Mouse (Mus musculus) retina, adult 2 months (tissue): ENCODE data around the gene Calr3.

Experiments used
- DNase-seq: peaks from one replicate; pipeline ENCODE4 v3.0.0-alpha.2; 2012; ENCODE audit warnings: low read depth, low spot score

Gene Calr3

DNA sequence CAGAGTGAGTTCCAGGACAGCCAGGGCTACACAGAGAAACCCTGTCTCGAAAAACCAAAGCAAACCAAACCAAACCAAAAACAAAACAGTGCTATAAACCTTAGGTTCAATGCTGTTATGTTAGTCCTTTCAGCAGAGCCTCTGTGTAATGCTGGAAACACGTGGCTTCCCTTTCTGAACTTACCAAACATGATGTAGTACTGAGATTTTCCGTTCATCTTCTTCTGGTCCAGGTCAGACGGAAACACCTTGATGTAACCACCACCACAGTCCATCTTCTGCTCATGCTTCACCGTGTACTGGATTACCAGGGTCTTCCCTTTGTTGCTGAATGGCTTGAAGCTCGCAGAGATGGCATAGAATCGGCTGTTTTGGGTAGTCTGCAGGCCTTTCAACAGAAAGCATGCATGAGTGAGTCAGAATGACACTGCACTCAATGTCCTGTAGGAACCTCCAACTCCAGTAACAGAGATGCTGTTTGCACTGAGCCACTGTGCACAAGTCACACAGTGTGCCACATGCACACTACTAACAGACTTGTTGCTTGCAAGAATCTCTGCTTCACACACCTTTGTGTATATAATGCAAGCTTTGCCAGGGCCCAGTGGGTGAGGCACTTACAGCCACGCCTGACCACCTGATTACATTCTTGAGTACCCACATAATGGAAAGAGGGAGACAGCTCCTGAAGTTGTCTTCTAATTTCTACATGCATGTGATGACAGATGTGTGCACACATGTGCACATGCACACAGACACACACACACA lies 5.2 kb downstream of the Calr3 start:
- DNase-seq = no peak

DNA sequence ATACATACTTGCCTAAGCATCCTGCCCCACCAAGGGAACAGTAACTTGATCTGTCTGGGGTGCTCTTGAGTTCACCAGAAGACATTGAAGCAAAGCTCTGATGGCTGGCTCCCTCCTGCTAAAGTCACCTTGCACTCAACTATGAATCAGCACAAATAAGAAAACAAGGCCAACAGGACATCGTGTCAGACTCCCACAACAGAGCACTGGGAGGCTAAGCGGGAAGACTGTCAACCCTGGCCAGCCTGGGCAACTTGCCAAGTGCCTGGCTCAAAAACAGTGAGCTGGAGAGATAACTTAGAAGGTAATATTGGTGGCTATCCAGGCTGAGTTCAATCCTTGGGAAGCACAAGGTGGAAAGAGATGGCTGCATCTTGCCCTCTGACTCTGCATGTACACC lies 8.7 kb downstream of the Calr3 start:
- DNase-seq = no peak

DNA sequence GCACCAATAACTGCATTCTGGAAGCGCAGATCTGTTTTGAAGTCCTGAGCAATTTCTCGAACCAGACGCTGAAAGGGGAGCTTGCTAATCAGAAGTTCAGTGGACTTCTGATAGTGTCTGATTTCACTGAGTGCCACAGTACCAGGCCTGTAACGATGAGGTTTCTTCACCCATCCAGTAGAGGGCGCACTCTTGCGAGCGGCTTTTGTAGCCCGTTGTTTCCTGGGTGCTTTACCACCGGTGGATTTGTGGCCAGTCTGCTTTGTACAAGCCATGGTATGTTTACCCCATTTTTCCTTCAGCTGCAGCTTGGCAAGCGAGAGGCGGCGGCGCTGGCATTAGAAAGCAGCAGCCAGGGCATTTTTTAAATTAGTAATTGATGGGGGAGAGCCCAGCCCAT lies 14.0 kb downstream of the Calr3 start:
- no peak for DNase-seq

DNA sequence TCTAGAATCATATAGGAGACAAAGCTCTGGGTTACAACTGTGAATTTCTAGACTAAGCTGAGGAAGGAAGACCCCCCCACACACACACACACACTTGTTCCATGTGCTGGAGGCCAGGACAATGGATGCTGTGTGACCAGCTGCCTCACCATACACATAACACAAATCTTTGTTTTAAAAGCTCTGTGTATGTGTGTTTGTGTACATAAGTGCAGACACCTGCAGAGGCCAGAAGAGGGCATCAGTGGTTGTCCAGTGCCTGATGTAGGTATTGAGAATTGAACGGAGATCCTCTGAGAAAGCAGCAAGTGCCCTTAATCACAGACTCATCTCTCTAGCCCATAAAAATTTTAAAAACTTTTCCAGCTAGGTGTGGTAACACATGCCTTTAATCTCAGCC lies 20.7 kb downstream of the Calr3 start:
- no peak for DNase-seq

DNA sequence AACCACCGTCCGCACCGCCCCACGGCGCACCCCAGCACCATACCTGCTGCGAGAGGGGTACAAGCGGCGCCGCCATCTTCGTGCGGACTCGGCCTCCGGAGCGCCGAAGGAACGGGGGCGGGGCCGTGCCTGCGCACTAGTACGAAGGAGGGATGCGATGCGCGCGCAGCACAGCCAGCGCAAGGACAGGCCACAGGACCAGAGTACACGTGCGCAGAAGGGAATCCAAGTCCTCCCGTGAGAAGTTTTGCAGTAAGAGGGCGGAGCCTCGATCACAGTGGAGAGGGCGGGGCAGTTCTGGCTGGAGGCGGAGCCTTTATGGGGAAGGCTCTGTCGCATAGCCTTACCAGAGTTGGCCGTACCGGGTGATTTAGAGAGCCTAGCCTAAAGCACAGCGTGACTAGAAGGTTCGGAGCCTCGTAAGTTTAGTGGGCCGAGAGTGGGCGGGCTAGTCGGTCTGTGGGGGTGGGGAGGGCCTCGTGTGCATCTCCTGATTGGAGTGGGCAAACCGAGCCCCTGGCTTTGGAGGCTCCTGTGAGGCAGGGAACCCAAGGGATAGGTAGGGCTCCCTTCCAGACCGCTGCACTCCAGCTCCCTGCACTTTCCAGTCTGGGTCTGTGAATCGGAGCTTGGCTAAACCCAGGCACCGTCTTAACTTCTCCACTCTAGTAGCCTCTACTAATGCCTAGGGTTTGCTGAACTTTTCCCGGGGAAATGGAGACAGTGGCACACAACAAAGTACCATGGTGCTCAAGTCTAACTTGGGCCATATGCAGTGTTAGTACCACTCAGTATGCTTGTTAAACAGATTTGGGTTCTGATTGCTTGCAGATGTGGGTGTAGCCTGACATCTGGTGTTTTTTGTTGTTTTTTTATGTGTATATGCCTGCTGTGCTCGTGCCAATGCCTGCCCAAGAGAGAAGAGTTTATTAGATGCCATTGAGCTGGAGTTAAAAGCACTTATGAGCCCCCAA lies 22.0 kb downstream of the Calr3 start, which contains the start of gene Eps15l1:
Gene Eps15l1 (minus strand): TSS at position 99 of the 974 bp plus-strand sequence.
- peak; percentile 96 for DNase-seq

DNA sequence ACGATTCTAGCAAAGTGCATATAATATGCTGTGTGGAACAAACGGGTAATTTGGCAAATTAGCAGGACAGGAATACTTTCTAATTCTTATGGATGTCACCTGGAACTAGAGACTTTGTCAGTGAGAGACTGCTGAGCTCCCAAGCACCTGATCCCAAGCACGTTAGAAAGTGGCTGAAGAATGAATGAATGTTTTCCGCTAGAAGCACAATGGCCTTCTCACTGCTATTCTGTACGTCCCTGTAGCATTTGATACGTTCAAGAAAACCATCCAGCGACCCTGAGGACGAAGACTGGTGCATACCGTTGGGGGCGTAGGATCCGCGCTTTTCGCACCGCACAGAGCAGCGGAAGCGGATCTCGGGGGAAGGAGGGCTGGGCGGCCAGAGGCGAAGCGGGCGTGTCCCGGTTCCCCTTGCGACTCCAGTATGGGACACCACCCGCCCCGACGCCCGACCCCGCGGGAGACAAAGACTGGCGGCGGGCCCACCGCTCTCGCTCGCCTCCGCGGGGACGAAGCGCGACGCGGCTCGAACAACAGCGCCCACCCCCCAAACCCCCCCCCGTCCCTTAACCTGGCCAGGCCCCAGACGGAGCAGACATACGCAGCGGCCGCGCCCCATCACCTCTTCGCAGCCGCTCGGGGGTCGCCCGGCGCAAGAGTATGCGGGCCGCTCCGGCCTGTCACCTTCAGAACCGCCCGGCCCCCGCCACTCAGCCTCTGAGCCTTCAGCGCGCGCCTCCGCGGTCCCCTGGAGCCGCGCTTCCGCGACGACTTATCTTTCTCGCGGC lies 22.9 kb downstream of the Calr3 start:
- no peak for DNase-seq

DNA sequence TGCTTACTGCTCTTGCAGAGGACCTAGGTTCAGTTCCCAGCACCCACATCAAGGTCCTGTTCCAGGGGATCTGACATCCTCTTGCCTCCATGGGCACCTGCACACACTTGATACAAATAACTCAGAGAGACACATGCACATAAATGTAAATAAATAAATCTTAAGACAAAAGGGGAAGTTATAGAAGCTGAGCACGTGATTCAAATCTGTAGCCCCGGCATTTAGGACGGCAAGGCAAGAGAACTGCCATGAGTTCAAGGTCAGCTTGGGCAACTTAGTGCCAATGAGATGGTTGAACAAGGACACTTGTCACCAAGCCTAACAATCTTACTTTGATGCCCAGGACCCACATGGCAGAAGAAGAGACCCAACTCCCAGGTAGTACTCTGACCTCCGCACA lies 25.6 kb downstream of the Calr3 start:
- no peak for DNase-seq

DNA sequence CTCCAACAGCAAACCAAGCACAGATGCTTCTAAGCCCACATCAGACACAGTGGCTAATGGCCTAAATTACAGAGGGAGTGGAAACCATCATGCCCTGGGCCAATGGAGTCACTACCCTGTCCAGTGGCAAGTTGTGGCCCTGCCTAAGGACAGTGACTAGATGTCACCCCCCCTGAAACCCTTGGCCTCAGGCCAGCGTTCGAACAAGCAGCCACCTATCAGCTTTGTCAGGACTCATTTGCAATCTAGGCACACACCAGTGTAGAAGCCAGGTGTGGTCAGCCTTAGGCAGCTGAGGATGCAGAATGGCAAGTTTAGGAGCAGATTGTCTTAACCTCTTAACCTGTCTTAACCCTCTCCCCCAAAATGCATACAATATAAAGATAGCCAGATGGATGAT lies 28.4 kb downstream of the Calr3 start:
- DNase-seq = no peak

DNA sequence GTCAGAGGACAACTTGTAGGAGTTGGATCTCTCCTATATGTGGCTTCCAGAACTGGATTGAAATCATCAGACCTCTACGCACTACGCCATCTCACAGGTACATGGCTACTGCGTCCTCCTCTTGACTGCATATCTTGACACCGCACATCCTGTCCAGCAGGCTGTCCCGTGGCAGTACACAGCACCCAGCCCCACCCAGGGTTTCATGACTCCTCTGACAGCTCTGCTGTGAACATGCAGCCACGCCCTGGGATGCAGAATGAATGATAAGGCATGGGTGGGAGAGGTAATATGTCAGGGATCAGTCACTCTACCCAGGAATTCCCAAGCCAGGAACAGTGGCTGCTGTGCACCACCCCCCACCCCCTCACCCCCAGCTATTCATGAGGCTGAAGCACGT lies 29.8 kb downstream of the Calr3 start:
- DNase-seq = no peak

DNA sequence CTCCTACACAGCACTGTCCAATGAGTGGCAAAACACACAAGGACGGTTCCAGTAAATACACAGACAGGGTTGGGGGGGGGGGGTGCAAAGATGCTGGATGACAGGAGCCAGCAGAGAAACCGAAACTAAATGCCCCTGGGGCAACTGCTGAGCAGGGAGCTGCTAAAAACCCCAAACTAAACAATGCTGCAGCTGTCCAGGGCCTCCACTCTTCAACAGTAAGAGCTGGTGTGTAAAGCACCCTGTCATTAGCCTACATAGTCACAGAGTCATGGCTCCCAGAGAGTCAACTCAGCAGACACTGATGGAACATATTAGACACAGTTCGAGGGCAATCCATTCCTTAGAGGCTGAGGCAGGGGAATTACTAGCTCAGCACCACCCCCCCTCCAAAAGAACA lies 34.2 kb downstream of the Calr3 start:
- DNase-seq = no peak

DNA sequence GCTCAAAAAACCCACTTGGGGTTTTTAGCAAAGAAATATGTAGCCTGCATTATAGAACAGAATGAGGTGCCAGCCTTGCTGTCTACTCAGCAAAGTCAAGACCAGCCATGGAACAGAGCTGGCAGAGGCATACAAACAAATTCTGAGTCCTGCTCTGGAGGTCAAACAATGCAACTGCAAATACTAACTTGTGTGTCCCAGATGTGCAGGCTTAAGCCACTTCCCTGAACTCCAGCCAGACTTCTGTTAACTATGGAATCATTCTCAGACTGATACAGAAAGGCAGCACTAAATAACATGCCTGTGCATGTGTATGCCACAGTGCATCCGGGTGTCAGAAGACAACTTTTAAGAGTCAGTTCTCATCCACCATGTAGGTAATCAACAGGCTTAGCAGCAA lies 35.8 kb downstream of the Calr3 start:
- DNase-seq = no peak

DNA sequence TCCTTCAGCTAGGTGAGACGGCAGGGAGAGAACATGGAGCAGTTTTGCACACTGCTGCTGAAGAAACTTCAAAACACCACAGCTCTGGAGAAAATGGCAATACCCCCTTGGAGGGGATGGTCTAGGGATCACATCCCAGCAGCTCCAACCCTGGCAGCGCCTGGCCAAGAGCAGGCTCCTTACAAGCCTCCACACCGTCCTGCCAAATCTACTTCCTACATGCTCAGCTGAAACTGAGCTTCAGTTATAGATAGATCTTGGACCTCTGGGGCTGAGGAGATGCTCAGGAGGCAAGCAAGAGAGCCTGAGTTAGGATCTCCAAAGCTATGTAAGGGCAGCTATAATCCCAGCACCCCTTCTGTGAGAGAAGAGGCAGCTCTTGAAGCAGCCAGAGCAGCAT lies 40.7 kb downstream of the Calr3 start:
- no peak for DNase-seq

DNA sequence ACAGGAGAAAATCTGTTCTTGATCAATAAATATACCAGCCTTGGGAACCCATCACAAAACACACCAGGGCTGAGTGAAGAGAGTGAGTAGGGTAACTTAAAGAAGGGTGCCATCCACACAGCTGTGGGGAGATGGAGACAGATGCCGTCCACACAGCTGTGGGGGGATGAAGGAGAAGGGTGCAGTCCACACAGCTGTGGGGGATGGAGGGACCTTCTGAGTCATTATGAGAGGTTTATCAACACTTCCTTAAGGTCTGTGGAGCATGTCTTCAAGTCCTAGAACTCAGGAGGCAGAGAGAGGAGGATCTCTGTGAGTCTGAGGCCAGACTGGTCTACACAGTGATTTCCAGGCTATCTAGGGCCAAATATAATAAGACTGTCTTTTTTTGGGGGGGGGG lies 42.3 kb downstream of the Calr3 start:
- no peak for DNase-seq

DNA sequence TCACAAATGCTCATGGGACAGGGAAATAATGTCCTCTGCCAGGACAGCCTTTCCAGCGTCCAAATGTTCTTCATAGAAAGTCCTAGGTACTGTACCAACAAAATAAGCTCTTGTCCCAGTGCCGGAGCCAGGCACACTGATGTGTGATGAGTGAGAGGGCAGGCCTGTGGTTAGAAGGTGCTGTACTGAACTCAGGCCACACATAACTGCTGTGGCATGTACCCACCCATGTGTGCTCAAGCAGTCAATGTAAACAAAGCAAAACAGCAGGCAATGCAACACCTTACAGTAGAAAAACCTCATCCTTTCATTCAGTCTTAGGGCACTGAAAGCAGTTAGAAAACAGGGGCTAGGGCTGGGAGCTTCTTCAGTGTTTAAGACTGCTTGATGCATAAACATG lies 57.9 kb downstream of the Calr3 start:
- no peak for DNase-seq

DNA sequence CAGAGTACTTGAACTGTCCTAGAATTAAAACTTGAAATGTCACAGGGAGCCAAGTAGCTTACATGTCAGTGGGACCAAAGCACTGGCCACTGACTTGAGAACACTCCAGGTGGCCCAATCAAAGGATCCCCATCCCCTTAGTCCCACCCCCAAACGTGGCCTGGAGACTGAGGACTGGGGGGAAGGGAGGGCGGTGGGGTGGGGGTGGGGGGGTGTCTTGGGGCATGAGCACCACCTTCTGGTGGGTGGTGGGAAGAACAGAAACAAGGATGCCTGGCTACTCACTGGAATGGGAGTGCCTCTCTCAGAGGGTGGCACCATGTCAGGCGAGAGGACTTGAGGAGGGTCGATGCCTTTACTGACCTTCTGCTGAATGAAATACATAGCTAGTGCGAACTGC lies 61.3 kb downstream of the Calr3 start:
- DNase-seq = no peak

DNA sequence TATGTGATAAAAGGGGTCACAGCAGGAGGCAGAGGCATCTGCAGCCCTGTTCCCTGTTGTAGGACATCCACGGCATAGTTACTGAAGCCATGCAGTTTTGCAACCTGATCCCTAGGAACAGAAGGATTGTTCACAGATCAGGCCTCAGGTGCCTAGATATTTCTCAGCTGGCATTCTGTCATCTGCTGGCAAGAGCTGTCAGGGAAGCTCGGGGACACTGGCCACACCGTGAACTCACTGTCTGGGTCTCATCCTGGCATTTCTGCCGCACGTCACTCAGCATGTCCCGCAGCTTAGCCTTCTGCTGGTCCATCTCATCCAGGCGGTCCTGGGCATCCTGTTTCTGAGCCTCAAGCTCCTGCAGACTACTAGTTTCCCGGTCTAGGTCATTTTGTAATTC lies 63.0 kb downstream of the Calr3 start:
- DNase-seq = no peak

DNA sequence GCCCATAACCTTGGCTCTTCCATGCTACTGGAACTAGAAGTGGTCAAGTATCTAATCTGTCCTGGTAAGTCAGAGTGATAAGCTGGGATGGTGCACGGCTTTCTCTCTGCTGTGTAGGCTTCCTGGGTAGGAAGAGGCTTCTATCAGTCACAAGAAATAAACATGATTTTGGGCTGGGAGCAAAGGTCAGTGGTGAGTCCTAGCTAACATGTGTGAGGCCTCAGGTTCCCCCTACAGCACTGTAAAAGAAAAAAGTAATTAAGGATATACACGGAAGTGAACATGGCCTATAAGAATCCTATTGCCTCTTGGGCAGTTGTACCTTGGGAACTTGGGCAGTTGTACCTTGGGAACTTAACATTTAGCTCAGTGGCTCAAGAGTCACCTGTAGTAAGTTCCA lies 66.8 kb downstream of the Calr3 start:
- no peak for DNase-seq

DNA sequence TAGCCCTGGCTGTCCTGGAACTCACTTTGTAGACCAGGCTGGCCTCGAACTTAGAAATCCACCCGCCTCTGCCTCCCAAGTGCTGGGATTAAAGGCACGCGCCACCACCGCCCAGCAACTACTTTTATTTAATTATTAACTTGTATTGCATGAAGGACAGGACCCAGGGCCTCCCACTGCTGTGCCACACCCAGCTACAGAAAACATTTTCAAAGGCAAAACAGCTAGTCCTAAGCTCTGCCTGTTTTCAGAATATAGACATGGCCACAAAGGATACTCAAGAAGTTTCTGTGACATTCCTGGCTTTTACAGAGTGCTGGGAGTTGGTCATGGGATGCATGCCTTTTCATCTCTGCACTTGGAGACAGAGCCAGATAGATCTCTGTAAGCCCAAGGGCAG lies 67.4 kb downstream of the Calr3 start:
- DNase-seq = no peak

DNA sequence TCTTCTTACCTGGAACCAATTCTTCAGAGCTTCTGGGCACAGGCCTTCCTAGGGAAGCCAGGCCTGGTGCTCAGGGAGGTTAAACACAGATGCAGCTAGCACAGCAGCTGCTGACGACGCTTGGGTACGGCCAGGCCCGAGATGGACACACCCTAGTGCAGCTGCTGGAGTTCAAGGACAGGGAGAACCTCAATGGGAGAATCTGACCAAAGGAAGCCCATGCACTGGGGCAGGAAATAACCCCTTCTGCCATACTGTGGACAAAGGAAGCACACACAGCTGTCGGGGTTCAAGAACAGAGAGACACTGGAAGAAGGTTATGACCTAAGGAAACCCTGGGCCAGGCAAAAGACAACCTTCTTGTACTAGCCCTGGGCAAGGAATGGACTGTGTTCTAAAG lies 68.5 kb downstream of the Calr3 start:
- DNase-seq = no peak
